Mouse (Mus musculus) right cerebral cortex, adult 18-20 months (tissue): Measurements from ENCODE around the gene Mks1.
A peak's percentile ranks its signal among the peaks of the same experiment; 100 is the strongest.
"Not testable (repeated sequence)": the region's sequence is repeated elsewhere in the genome, so short reads cannot be mapped to it uniquely, and the experiment has no call there.

Experiments
- DNase-seq: peaks from one replicate; pipeline ENCODE4 v3.0.0; 2022; ENCODE audit warnings: mixed read lengths

The Mks1 gene

DNA sequence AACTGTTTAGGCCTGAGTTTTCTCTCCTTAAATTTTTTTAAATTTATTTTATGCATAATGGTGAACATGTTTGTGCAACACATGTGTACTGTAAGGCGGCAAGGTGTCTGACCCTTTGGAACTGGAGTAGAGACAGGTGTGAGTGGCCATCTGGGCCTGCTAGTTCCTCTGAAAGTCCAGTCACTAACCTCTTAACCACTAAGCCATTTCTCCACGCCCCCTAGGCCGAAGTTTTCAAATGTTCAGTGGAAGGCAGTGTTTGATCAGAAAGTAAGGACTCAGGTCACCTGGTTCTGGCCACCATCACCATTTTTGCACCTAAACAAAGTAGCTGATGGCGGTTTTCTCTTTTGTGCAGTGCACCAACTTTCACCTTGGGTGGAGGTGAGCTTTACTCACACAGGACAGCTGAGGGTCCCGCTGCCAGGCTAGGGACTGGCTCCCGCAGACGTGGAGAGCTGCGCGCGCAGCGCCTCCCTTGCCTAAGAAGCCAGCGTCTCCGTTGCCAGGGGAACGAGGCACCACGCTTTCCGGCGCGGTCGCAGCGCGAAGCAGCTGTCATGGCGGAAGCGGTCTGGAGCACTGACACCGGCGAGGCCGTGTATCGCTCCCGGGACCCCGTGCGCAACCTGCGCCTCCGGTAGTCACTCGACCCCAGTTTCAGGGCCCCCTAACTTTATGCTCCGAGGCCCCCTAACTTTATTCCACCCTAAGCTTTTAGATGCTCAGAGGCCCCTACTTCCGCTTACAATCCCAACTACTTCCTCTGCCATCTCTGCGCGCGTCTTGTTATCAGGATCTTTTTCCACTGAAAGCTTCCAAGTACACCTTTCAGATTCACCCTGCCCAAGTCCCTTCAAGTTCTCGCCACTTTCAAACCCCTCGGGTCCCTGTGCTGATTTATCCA lies at the start of gene Mks1:
TSS of gene Mks1 (plus strand) at position 526 of the 907 bp plus-strand sequence.
- peak; percentile 94 for DNase-seq

DNA sequence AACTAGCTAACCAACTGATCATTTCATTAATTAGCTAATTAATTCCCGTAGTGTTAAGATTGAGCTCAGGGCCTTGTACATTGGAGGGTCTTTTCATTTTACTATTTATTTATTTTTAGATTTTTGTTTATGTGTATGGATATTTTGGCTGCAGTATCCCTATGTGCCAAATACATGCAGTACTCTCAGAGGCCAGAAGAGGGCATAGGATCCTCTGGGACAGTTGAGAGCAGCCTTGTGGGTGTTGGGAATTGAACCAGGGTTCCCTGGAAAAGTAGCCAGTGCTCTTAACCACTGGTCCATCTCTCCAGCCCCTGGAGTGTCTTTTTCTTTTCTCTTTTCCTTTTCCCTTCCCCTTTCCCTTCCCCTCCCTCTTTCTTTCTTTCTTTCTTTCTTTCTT lies 47.6 kb upstream of the Mks1 start:
- no peak for DNase-seq

- DNase-seq: no peak
These were observed 45.6 kb upstream of the Mks1 start for GRCm38 (mm10) chr11:87807433-87807832.

DNA sequence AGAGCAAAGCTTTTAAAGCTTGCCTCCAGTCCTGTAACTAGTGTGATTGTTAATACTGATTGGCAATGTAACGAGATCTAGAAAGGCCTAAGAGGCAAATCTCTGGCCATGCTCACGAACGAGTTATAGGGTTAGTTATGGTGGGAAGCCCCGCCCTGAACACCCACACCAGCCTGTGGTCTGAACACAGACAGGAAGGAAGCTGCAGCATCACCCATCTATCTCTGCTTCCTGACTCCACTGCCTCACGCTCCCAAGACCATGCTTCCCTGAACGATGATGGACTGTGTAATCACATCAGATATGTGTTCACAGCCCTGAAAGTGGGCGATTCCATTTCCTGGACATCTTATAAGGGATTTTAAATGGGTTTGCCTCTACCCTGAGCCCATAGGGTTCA lies 44.8 kb upstream of the Mks1 start:
- no peak for DNase-seq

DNA sequence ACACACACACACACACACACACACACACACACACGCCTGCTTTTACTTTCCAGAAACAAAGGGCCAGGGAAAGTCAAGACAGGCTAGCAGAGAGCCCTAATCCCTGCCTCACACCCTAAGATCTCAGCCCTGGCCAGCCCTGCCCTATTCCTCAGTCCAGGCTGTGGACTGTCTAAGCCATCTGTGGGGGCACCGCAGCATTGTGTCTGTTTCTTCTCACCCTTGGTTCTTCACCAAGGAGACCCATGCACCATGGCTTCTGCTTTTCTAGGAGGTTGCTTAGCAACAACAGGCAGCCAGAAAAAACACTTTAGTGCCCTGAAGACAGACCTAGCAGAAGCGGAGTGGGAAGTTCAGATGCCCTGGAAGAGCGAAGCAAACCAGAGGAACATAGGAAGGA lies 41.6 kb upstream of the Mks1 start:
- no peak for DNase-seq

DNA sequence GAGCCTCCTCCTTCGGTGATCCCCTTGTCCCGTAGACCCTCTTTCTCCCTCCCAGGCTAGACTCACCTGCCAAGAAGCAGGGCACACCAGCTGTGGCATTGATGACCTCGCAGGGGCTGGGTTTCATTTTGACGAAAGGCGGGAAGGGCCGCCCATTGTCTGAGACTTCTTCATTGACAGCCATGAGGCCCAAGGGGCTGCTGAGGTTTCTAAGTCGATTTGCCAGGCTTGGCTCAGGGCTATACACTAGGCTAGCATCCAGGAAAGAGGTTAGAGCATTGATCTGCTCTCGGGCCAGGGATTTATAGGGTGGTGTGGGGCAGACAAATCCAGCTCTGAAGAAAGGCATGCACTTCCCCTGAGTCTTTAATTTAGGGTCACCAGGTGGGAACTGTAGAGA lies 38.2 kb upstream of the Mks1 start:
- no peak for DNase-seq

- peak; percentile 20 for DNase-seq
These were observed 36.1 kb upstream of the Mks1 start for GRCm38 (mm10) chr11:87816707-87817442.

GRCm38 (mm10) chr11:87817443-87817773 lies 35.6 kb upstream of the Mks1 start:
- DNase-seq: no peak

DNA sequence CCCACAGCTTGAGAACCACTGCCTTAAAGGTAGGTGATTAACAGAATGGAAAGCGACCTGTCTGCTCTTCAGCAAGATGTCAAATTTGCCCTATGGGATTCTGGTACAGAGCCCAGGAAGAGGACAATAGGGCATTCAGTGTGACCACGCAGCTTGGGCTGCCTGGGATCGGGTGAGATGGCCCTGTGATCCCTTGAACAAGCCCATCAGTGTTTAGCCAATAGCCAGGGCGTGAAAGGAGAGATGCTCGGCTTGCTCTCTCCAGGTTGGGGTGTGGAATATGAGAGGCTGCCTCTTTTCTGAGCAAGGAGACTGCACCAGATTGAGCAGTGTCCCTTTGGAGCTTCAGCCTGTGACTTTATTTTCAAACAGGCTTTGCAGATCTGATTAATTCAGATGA lies 31.5 kb upstream of the Mks1 start:
- peak; percentile 30 for DNase-seq

GRCm38 (mm10) chr11:87828239-87828900 lies 24.6 kb upstream of the Mks1 start, which contains the start of gene Lpo:
Gene Lpo, minus strand, starts transcription at chr11:87828289.
- no peak for DNase-seq

- no peak for DNase-seq
These were observed 12.3 kb upstream of the Mks1 start for GRCm38 (mm10) chr11:87840676-87841075.

- no peak for DNase-seq
These were observed 11.6 kb upstream of the Mks1 start for GRCm38 (mm10) chr11:87841436-87841835.

GRCm38 (mm10) chr11:87846968-87847600 lies 5.9 kb upstream of the Mks1 start:
- DNase-seq: no peak

GRCm38 (mm10) chr11:87847884-87848283 lies 5.1 kb upstream of the Mks1 start:
- DNase-seq: no peak

- peak; percentile 35 for DNase-seq
These were observed 561 bp downstream of the Mks1 start for GRCm38 (mm10) chr11:87853597-87853954.

- DNase-seq: no peak
These were observed 1.5 kb downstream of the Mks1 start for GRCm38 (mm10) chr11:87854550-87854949.

DNA sequence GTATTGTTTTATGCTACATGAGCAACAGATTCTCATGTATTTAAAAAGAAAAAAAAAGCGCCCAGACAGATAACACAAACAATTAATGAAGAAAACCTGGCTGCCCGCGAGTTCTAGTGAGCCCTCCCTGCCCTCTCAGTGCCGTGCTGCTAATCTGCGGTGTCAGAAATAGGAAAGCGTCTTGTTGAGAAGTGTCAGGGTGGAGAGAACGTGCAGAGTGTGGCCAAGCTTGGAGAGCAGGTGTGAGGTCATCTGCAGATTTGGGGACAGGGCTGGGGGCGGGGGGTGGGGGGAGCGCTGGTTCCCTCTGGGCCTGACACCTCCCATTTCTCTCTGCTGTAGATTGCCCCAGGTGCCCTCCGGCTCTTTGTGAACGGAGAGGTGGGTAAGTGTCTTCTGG lies 6.3 kb downstream of the Mks1 start:
- DNase-seq: no peak

DNA sequence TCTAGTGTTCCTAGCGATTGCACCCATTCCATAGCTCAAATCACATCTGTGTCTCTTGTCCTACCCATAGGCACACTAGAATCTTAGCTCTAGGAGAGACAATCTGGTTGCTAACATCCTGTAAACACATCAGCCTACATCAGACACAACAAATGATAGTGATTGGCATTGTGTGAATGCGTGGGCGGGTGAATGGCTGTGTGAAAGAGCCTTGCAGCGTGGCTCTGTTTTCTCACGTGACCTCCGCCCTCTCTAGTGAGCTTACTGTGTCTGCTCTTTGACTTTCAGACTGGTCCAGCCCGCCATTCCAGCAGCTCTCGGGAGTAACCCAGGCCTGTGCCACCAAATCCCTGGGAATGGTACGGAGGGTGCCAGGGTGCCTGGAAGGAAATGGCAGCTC lies 7.4 kb downstream of the Mks1 start:
- DNase-seq: no peak

GRCm38 (mm10) chr11:87862805-87863204 lies 9.8 kb downstream of the Mks1 start:
- no peak for DNase-seq

DNA sequence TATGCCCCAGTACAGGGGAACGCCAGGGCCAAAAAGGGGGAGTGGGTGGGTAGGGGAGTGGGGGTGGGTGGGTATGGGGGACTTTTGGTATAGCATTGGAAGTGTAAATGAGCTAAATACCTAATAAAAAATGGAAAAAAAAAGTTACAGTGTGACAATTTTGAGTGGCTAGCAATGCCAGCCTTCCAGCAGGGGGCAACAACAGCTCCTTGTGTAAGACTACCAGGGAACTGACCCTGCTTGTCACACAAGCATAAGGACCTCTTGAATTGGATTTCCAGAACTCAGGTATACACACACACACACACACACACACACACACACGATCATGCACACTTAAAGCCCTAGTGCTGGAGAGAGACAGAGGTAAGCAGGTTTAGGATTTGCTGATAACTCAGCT lies 13.9 kb downstream of the Mks1 start:
- not testable (repeated sequence) for DNase-seq

DNA sequence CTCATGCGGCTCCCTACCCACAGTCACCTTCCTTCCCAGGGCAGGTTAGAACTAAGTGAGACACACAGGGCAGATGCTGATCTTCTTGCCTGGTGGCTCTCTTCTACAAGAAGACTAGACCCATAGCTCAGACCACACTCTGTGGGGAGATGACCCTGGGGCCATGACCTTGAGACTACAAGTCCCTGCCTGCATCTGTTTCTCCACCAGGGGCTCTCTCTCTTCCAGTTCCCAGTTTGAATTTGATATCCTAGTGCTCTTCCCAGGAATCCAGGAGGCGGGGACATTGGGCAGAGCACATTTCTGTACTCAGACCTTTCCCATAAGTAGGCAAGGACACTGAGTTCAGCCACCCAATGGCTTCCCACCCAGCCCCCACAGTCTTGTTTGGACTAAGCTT lies 17.1 kb downstream of the Mks1 start:
- no peak for DNase-seq

DNA sequence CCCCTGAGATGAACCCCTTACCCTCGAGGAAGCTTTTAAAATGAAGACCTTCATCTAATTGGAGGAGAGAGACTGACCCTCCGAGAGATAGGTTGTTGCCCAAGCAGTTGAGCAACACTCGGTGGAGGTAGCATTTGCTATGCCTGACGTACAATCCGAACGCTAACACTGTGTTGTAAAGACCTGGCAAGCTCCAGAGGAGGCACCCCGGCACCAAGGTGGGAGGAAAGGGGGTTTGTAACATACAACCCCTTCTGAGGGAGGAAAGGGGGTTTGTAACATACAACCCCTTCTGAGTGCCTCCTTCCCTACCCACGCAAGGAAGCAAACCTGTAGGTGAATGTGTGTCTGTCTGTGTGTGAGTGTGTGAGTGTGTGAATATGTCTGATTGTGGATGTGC lies 18.8 kb downstream of the Mks1 start:
- no peak for DNase-seq

DNA sequence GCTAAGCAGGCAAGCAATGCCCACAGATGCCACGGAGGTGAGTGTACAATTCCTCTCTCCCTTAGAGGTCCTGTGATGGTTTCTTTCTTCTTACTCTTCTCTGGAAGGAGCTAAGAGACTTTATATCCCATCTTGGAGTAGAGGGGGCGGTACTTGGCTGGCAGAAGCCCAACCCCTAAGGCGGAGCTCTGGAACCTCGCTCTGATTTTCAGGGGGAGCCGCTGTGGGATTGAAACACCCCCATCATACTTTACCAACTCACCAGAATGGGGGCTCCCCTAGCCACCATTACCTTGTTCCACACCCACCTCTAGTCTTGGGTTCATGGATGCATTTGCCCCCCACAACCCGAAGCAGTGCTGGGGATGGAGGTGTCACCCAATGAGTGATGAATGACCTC lies 22.4 kb downstream of the Mks1 start, which contains the start of gene Epx:
TSS of gene Epx (minus strand) at position 101 of the 400 bp plus-strand sequence.
- DNase-seq: no peak
